Mouse (Mus musculus) lung, postnatal 10 days (tissue): ENCODE results near the gene Washc4.

Source experiments
- DNase-seq: peaks from one replicate; pipeline ENCODE4 v3.0.0; 2021

Washc4 gene

GRCm38 (mm10) chr10:83639881-83640386 lies 96.4 kb downstream of the Washc4 start:
- no peak for DNase-seq

- peak; percentile 56 for DNase-seq
Observed at GRCm38 (mm10) chr10:83641641-83642040, 98.1 kb downstream of the Washc4 start.

- no peak for DNase-seq
Observed at GRCm38 (mm10) chr10:83644167-83644566, 100.6 kb downstream of the Washc4 start.

GRCm38 (mm10) chr10:83644865-83645715 lies 101.5 kb downstream of the Washc4 start:
- DNase-seq: peak; percentile 23

GRCm38 (mm10) chr10:83645716-83645990 lies 102.1 kb downstream of the Washc4 start:
- no peak for DNase-seq
